Mouse (Mus musculus) embryonic facial prominence, embryonic 12.5 days (tissue): Measurements from ENCODE around the gene Gmppb. TPM values are rescaled to one million over a fixed set of nuclear protein-coding genes. Genes with fewer than 3 reads are reported as not detected.
"Not testable (repeated sequence)": the region's sequence is repeated elsewhere in the genome, so short reads cannot be mapped to it uniquely, and the experiment has no call there.

Source experiments
- ATAC-seq: fragments of 200-750 bp; cut with Nextera tagmentation; 2 replicates; pipeline ENCODE4 v1.8.0; 2017; ENCODE audit not compliant: insufficient number of reproducible peaks, insufficient read depth, low FRiP score, low TSS enrichment
- H3K27ac ChIP-seq: fragments of 300-500 bp; sonication (generic); 2 replicates; pipeline ENCODE4 v1.5.1; 2016; ENCODE audit warnings: mild to moderate bottlenecking
- H3K27me3 ChIP-seq: fragments of 300-500 bp; sonication (generic); 2 replicates; pipeline ENCODE4 v1.6.1; 2016; ENCODE audit warnings: mild to moderate bottlenecking, moderate library complexity
- H3K36me3 ChIP-seq: fragments of 300-500 bp; sonication (generic); 2 replicates; pipeline ENCODE4 v1.6.1; 2016; ENCODE audit warnings: mild to moderate bottlenecking
- H3K4me1 ChIP-seq: fragments of 300-500 bp; sonication (generic); 2 replicates; pipeline ENCODE4 v1.6.1; 2016
- H3K4me2 ChIP-seq: fragments of 300-500 bp; sonication (generic); replicated peaks from 2 replicates; pipeline ENCODE4 v1.6.1; 2016; ENCODE audit warnings: mild to moderate bottlenecking, moderate library complexity
- H3K4me3 ChIP-seq: fragments of 300-500 bp; sonication (generic); 2 replicates; pipeline ENCODE4 v1.5.1; 2016; ENCODE audit warnings: mild to moderate bottlenecking
- H3K9ac ChIP-seq: fragments of 300-500 bp; sonication (generic); 2 replicates; pipeline ENCODE4 v1.6.1; 2016; ENCODE audit warnings: mild to moderate bottlenecking, moderate library complexity
- H3K9me3 ChIP-seq: fragments of 300-500 bp; sonication (generic); 2 replicates; pipeline ENCODE4 v1.6.1; 2016; ENCODE audit warnings: mild to moderate bottlenecking, moderate library complexity
- WGBS: fragments of 180-500 bp; shearing (Covaris S2); methylation state at CpG from one replicate; pipeline ENCODE4 v1.1.7; 2016; 5-methylcytosine and 5-hydroxymethylcytosine counted together
- polyA plus RNA-seq: library from polyadenylated mRNA; unstranded; fragments of >200 nt; fragmentation: Nextera tagmentation; extraction: Ambion mirVana; gene quantifications from 2 replicates; pipeline ENCODE4 v1.2.1, GENCODE M21; 2016

Gene Gmppb
- polyA plus RNA-seq = 25.1 and 28.8 TPM in 2 replicates

DNA sequence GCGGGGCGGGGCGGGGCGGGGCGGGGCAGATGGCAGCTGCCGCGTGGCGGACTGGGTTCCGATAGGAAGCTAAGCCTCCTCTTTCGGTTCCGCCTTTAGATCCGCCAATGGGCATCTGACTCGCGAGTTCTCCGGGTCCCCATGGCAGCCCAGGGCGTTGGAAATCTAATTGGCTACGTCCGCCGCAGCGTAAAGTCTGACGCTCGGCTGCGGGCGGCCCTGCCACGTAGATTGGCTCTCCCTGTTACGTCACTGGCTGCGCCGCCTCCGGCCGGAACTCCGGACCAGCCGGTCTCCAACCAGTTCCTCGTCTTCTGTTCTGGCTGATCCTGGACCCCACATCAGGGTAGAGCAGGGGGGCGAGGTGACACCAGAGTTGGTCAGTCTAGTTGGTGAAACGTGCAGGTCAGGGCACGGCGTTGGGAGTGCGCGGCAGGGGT is at the start of gene Gmppb:
Gene Gmppb (plus strand): TSS at position 227 of the 440 bp plus-strand sequence.
- WGBS = under 1% methylated on average over 38 of the region's 39 CpGs
- peak within 1 kb of the TSS; percentile 70 for H3K9ac ChIP-seq

DNA sequence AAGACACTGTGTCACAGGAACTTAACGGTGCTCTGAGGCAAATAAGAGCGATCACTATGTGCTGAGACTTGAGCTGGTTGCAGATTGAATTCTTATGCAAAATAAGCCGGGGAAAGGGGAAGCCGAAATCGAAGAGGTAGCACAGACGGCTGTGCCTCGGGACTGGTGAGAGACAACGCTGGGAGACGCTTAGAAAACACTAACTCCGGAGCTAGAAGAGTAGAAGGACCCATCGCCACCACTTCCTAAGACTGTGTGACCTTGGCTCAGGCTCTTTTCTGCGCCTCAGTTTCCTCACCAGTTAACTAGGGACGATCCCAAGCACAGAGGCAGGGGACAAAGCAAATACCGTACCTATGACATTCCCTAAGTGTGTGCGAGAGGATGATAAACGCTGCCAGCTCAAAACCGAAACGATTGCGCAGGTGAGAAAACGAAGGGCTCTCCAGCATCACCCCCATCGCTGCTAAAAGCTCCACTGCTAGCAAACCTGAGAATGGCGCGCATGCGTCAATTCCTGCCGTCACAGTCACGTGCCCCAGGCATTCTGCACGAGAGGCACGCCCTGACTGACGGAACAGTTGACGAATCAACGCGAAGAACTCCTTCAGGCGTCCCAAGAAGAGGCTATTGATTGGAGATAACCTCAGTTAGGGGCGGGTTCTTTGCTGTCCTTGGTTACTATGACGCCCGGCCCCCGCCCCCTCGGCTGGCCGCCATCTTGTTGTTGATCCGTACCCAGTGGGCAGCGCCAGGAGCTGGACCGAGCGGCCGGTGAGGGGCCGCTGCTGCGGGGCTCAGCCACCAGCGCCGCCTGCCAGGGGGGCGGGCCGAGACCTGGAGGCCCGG is 46.9 kb upstream of the Gmppb start, which contains the start of gene Ip6k1:
Gene Ip6k1 (plus strand): TSS at position 580 of the 849 bp plus-strand sequence.
- Histone ChIP-seq H3K9ac (peak within 1 kb of the TSS; percentile 90), H3K4me3 (peak within 1 kb of the TSS; percentile 82), H3K4me2 (peak within 1 kb of the TSS; percentile 84), H3K9me3 (no peaks in the 10 kb centered on the region), H3K4me1 (peaks cover 20% of the 10 kb centered on the region), H3K36me3 (no peaks in the 10 kb centered on the region), H3K27me3 (no peaks in the 10 kb centered on the region), H3K27ac (peak within 1 kb of the TSS; percentile 94)
- ATAC-seq = peak; percentile 98
- under 1% methylated on average over 51 of the region's 51 CpGs for WGBS

More for the DNA sequence above, at the start of gene Gmppb:
- H3K4me3 ChIP-seq = peak within 1 kb of the TSS; percentile 75
- peaks cover 30% of the 10 kb centered on the region for H3K4me1 ChIP-seq
- H3K27ac ChIP-seq = peak within 1 kb of the TSS; percentile 50; the same call in 1 of the 2 replicates
- H3K36me3 ChIP-seq = peaks cover 56% of the 10 kb centered on the region
- peak within 1 kb of the TSS; percentile 86 for H3K4me2 ChIP-seq
- no peaks in the 10 kb centered on the region for H3K9me3 ChIP-seq
- ATAC-seq = peak; percentile 87
- H3K27me3 ChIP-seq = no peaks in the 10 kb centered on the region

DNA sequence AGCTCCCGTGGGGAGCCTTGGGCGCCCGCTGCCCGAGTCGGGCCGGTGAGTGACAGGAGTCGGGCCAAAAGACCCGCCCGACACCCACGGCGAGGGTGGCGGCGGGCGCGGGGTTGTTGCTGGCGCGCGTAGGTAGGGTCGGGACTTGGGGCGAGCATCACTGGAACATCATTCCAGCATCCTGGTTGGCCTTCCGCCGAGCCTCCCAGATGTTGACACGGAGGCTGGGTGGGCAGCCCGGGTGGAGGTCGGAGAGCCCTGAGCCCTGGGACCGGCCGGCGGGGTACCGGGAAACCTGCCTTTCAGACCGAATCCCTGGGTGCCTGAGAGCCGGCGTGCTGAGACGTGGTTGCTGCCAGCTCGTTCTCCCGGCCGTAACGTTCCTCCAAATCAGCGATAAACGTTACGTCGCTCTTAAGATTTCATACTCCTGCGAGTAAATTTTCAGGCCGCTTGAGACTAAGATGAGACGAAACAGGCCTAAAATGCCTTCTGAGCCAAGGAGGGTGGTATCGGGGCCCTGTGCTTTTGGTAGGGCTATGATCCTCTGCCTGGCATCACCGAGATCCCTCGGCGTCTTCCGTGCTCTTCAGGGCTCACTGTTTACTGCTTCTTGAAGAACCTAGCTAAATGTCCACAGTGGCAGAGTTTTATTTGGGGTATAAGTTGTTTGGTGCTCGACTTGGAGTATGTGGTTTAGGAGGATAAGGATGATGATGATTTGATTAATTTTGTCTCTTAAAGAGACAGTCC is 46.1 kb upstream of the Gmppb start:
- Histone ChIP-seq H3K4me1 (peaks cover 20% of the 10 kb centered on the region), H3K9ac (peak overlapping the region; percentile 90), H3K4me3 (peak overlapping the region; percentile 82), H3K27ac (peak overlapping the region; percentile 94), H3K4me2 (peak overlapping the region; percentile 84), H3K36me3 (no peaks in the 10 kb centered on the region), H3K9me3 (no peaks in the 10 kb centered on the region), H3K27me3 (no peaks in the 10 kb centered on the region)
- peak; percentile 45 for ATAC-seq
- under 1% methylated on average over 50 of the region's 50 CpGs for WGBS

DNA sequence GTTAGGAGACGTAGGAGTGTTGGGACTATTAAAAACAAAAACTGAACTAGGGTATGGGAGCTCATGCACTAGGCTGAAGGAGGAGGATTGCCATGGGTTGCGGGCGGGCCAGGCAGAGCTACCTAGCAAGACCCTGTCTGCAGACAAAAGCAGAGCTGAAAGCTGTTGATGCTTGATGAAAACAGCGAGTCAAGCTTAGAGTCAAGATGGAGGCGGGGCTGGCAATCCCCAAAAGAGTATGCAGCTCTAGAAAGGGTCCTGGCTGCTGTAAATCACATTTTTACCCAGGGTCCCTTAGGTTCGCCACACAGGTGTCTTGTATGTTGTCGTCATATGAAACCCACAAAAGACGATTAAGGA is 45.5 kb upstream of the Gmppb start:
- H3K27ac ChIP-seq = peak overlapping the region; percentile 94

DNA sequence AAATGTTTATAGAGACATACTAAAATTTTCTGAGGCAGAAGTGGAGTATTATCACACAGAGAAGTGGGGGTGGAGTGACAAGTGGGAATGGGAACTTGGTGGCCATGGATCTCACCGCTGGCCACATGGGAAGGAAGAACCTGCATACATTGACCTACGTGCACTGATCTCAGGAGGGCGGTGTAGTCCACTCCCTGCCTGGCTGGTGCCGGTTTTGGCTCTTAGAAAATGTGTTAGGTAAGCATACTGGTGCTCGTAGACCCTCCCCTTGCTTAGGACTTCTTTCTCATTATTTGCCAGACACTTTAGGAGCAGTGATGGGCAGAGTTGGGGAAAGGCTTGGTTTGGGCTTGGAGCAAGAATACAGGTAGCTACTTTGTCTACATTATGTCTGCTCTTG is 41.0 kb upstream of the Gmppb start:
- Histone ChIP-seq H3K27ac (no peak overlapping the region), H3K27me3 (no peaks in the 10 kb centered on the region), H3K9ac (no peak overlapping the region), H3K36me3 (peaks cover 7% of the 10 kb centered on the region), H3K4me2 (no peak overlapping the region), H3K4me3 (no peak overlapping the region), H3K9me3 (no peaks in the 10 kb centered on the region), H3K4me1 (peaks cover 18% of the 10 kb centered on the region)
- ATAC-seq = no peak
- 88% methylated on average over 5 of the region's 5 CpGs for WGBS

More for the DNA sequence above, 45.5 kb upstream of the Gmppb start:
- Histone ChIP-seq H3K4me2 (peak overlapping the region; percentile 84), H3K4me1 (peaks cover 20% of the 10 kb centered on the region), H3K36me3 (no peaks in the 10 kb centered on the region), H3K4me3 (peak overlapping the region; percentile 82), H3K9ac (peak overlapping the region; percentile 90), H3K27me3 (no peaks in the 10 kb centered on the region), H3K9me3 (no peaks in the 10 kb centered on the region)
- WGBS = 10% methylated on average over 8 of the region's 8 CpGs
- ATAC-seq = no peak

DNA sequence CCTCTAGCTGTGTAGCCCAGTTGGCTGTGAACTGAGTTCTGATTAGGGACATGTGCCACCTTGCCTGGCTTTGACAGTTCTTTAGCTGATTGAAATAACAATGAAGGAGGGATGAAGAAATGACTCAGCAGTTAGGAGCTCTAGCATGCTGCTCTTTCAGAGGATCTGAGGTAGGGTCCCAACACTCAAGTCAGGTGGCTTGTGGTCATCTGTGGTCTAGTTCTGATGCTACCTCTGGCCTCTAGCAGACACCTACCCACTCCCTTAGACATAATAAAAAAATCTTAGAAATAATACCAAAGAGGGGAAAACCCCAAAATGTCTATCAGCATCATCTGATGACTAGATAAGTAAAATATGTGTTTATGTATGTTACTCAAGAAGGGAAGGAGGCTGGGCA is 38.7 kb upstream of the Gmppb start:
- no peak overlapping the region for H3K27ac ChIP-seq
- H3K36me3 ChIP-seq = peaks cover 10% of the 10 kb centered on the region
- no peak overlapping the region for H3K4me3 ChIP-seq
- H3K27me3 ChIP-seq = no peaks in the 10 kb centered on the region
- no peak overlapping the region for H3K4me2 ChIP-seq
- H3K9ac ChIP-seq = no peak overlapping the region
- no peak for ATAC-seq
- no peaks in the 10 kb centered on the region for H3K4me1 ChIP-seq
- no peaks in the 10 kb centered on the region for H3K9me3 ChIP-seq

DNA sequence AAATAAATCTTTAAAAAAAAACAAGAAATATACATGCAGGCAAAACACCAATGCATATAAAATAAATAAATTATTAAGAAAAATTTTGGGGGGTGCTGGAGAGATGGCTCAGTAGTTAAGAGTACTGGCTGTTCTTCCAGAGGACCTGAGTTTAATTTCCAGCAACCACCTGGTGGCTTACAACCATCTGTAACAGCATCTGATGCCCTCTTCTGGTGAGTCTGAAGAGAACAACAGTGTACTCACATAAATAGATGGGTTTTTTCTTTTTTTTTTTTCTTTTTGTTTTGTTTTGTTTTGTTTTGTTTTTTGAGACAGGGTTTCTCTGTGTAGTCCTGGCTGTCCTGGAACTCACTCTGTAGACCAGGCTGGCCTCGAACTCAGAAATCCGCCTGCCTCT is 35.5 kb upstream of the Gmppb start:
- not testable (repeated sequence) for H3K4me1 ChIP-seq, H3K9me3 ChIP-seq, ATAC-seq, H3K27ac ChIP-seq, H3K9ac ChIP-seq, H3K27me3 ChIP-seq, H3K4me2 ChIP-seq, H3K4me3 ChIP-seq
- WGBS = 93% methylated on average over 2 of the region's 2 CpGs
- H3K36me3 ChIP-seq = peaks cover 21% of the 10 kb centered on the region

DNA sequence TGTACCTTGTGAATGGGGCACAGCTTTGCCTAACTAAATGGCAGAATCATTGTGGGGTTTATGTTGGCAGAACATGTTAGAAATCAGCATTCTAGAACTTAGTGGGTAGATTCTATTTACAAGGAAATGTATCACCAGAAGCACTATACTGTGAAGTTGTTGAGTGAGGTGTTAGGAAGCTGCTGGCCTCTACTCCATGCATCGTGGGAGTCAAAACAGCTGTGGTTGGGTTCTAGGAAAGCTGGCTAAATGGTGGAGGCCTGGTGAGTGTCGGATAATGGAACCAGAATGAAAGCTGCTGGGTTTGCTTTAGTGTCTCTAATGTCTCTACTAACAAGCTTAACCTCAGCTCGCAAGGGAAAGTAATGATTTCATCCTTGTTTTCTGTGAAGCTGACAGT is 31.9 kb upstream of the Gmppb start:
- 80% methylated on average over 3 of the region's 3 CpGs for WGBS
- Histone ChIP-seq H3K9ac (no peak overlapping the region), H3K4me1 (no peaks in the 10 kb centered on the region), H3K36me3 (peaks cover 21% of the 10 kb centered on the region), H3K4me3 (no peak overlapping the region), H3K4me2 (no peak overlapping the region), H3K27me3 (no peaks in the 10 kb centered on the region), H3K9me3 (no peaks in the 10 kb centered on the region), H3K27ac (no peak overlapping the region)
- no peak for ATAC-seq

DNA sequence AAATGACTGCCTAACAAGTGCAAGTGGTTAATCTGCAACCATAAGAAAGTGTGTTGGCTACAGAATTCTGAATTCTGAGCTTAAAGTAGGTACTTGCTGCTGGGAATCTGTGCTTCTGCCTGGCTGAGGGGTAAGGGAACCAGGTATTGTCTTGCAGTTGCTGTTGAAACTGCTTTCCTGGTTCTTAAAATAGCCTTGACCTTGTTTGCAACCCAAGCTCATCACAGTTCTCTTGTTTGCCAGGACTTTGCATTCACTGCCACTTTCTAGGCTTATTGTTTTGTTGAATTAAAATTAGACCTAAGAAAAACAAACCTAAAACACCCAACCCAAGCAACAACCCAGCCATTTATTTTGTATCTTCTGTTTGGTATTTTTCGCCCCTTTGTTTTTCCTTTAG is 28.3 kb upstream of the Gmppb start:
- no peaks in the 10 kb centered on the region for H3K9me3 ChIP-seq
- no peak overlapping the region for H3K4me2 ChIP-seq
- H3K36me3 ChIP-seq = peaks cover 26% of the 10 kb centered on the region
- WGBS = 89% methylated on average over 1 of the region's 1 CpGs
- no peaks in the 10 kb centered on the region for H3K4me1 ChIP-seq
- no peak overlapping the region for H3K4me3 ChIP-seq
- H3K27ac ChIP-seq = no peak overlapping the region
- H3K9ac ChIP-seq = no peak overlapping the region
- no peaks in the 10 kb centered on the region for H3K27me3 ChIP-seq
- no peak for ATAC-seq

DNA sequence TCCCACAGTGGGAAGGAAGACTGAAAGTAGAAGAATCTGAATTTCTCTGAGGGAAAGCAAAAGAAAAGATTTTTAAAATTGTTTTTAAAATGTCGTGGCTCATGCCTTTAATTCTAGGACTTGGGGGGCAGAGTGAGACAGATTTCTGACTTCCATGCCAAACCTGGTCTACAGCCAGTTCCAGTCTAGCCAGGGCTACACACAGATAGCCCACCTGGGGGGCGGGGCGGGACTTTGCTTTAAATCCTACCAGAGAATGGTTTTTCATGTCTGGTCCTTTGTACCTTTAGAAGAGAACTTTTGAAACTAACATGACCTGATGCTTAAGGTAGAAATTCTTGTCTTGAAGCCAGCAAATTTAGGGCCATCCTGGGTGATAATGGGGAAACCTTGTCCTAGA is 25.8 kb upstream of the Gmppb start:
- no peak for ATAC-seq
- H3K9ac ChIP-seq = no peak overlapping the region
- H3K36me3 ChIP-seq = peaks cover 39% of the 10 kb centered on the region
- H3K27ac ChIP-seq = no peak overlapping the region
- no peaks in the 10 kb centered on the region for H3K9me3 ChIP-seq
- H3K4me2 ChIP-seq = no peak overlapping the region
- no peak overlapping the region for H3K4me3 ChIP-seq
- H3K27me3 ChIP-seq = no peaks in the 10 kb centered on the region
- no peaks in the 10 kb centered on the region for H3K4me1 ChIP-seq
- WGBS = 86% methylated on average over 3 of the region's 3 CpGs

DNA sequence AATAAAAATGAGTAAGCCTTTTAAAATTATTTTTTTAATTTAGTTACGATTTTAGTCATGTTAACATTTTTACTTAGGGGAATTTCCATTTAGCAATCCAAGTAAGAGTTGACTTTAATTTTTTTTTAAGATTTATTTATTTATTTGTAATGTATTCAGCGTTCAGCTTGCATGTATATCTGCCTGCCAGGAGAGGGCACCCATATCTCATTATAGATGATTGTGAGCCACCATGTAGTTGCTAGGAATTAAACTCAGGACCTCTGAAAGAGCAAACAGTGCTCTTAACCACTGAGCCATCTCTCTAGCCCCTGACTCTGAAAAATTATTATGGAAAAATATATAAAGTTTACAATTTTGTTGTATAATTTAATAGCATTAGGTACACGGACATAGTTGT is 22.5 kb upstream of the Gmppb start:
- no peak overlapping the region for H3K4me3 ChIP-seq
- 85% methylated on average over 3 of the region's 3 CpGs for WGBS
- no peaks in the 10 kb centered on the region for H3K4me1 ChIP-seq
- no peak for ATAC-seq
- H3K27ac ChIP-seq = no peak overlapping the region
- H3K27me3 ChIP-seq = no peaks in the 10 kb centered on the region
- no peaks in the 10 kb centered on the region for H3K9me3 ChIP-seq
- no peak overlapping the region for H3K9ac ChIP-seq
- H3K4me2 ChIP-seq = no peak overlapping the region
- H3K36me3 ChIP-seq = peaks cover 57% of the 10 kb centered on the region

DNA sequence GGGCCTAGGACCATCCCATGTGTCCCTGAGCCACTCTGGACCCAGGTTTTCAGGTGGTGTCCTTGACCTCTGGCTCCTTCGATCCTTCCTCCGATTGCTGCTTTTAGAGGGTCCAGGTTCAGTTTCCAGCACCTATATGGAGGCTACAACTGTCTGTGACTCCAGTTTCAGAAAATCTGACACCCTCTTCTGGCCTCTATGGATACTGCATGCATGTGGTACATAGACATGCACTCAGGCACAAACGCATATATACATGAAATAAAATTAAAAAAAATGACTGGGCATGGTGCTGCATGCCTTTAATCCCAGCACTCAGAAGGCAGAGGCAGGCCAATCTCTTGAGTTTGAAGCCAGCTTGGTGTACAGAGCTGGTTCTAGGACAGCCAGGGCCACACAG is 21.2 kb upstream of the Gmppb start:
- Histone ChIP-seq H3K27ac (no peak overlapping the region), H3K36me3 (peaks cover 69% of the 10 kb centered on the region), H3K4me2 (no peak overlapping the region), H3K9me3 (no peaks in the 10 kb centered on the region), H3K27me3 (no peaks in the 10 kb centered on the region), H3K4me1 (no peaks in the 10 kb centered on the region), H3K4me3 (no peak overlapping the region), H3K9ac (no peak overlapping the region)
- WGBS = 98% methylated on average over 3 of the region's 3 CpGs
- no peak for ATAC-seq
